In the genomic region with DNA sequence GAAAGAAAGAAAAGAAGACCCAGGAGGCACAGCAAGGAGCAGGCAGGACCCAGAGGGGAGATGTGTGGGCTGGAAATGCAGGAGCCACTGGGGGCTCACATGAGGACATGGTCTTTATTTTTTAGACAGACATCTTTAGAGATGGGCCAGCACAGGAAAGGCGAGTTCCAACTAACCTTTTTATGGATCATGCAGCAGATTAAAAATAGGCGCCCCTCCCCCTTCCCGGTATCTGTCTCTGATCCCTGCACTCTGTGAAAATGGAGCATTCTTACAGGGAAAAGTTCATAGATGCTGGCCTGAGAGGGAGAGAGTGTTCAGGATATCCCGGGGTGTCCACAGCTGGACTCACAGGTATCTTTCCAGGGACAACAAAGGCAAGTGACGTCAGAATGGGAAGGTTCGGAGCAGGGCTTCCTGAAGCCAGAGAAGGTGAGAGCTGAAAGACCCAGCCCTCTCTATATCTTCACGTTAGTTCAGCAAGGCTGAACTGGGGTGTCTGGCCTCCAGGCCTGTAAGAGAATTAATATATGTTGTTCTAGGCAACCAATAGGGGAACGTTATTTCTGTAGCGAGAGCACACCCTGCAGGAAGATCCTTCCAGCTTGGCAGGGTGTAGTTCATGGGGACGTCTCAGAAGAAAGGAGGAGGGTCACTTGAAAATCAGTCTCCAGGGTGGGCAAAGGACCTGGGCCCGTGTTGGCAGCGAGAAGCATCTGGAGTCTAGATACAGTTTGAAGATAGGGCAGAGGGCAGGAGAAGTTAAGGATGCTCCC, we compare ENCODE assay signal across 11 mouse cellular contexts. TPM values are rescaled to one million over a fixed set of nuclear protein-coding genes. Genes with fewer than 3 reads are reported as not detected.
DNase-seq lines count a peak whose midpoint lies in the region; ATAC-seq and TF ChIP-seq lines count a peak whose summit lies in the region.
"Had no signal": no experiment of that assay in that cellular context is flagged by ENCODE, and none has a peak within 500 bp of the region (broad histone marks: within the 10 kb centered on the region; RNA-seq: fewer than 3 reads in every experiment).

No protein-coding gene starts in this region.

- no peak overlapping the region for H3K4me3 ChIP-seq in heart, adult 2 months
- H3K4me3 ChIP-seq in lung, embryonic 14.5 days (ENCODE audit: low read depth, low read length), result no peak overlapping the region
- H3K4me3 ChIP-seq in forebrain, embryonic 16.5 days (replicated peaks; ENCODE audit: low read length), result no peak overlapping the region
- no peak overlapping the region for H3K4me3 ChIP-seq in liver, embryonic 13.5 days (replicated peaks)
- H3K4me3 ChIP-seq: megakaryocyte, embryonic 14.5 days had no signal

- no peak for ATAC-seq in lung, embryonic 14.5 days (ENCODE audit: insufficient read depth)
- ATAC-seq in forebrain, embryonic 16.5 days, result no peak
- 0 out of 2 replicates have a peak, but pooled peaks have one; percentile 13 for ATAC-seq in liver, embryonic 13.5 days (ENCODE audit: low read depth)
- ATAC-seq in frontal cortex, adult (ENCODE audit: low TSS enrichment), result no peak

- H3K4me2 ChIP-seq in lung, embryonic 14.5 days, result no peak overlapping the region
- H3K4me2 ChIP-seq in forebrain, embryonic 16.5 days (ENCODE audit: low read length), result no peak overlapping the region
- peak overlapping the region; percentile 47 for H3K4me2 ChIP-seq in liver, embryonic 13.5 days

- H3K9me3 ChIP-seq in lung, embryonic 14.5 days (ENCODE audit: low read depth, low read length), result no peaks in the 10 kb centered on the region
- no peaks in the 10 kb centered on the region for H3K9me3 ChIP-seq in forebrain, embryonic 16.5 days (ENCODE audit: control insufficient read depth, low read length)
- no peaks in the 10 kb centered on the region for H3K9me3 ChIP-seq in liver, embryonic 13.5 days (replicated peaks)

- no peak for TF ChIP-seq POLR2A in heart, adult 2 months (IDR thresholded peaks at IDR 0.05; ENCODE audit: insufficient read depth, low read depth, low read length)

- H3K9ac ChIP-seq in heart, adult 2 months (ENCODE audit: low read depth, low read length), result no peak overlapping the region
- H3K9ac ChIP-seq in lung, embryonic 14.5 days, result no peak overlapping the region
- no peak overlapping the region for H3K9ac ChIP-seq in forebrain, embryonic 16.5 days (replicated peaks; ENCODE audit: low read depth, low read length)
- H3K9ac ChIP-seq in liver, embryonic 13.5 days, result peak overlapping the region; percentile 22; the same call in 1 of the 2 replicates

- TF ChIP-seq CTCF in heart, adult 2 months (IDR thresholded peaks at IDR 0.05), result peak; percentile 26
- TF ChIP-seq CTCF in lung, embryonic 14.5 days (IDR thresholded peaks at IDR 0.05; ENCODE audit: low read depth), result peak; percentile 43; the same call in 1 of the 2 replicates

- H3K79me2 ChIP-seq in heart, adult 2 months (replicated peaks; ENCODE audit: control insufficient read depth, insufficient read depth, low read length), result no peaks in the 10 kb centered on the region

- H3K27ac ChIP-seq in heart, adult 2 months, result no peak overlapping the region
- H3K27ac ChIP-seq in lung, embryonic 14.5 days (ENCODE audit: low read depth), result peak overlapping the region; percentile 1; the same call in 1 of the 2 replicates
- H3K27ac ChIP-seq in forebrain, embryonic 16.5 days (ENCODE audit: low read length), result peak overlapping the region; percentile 44; the same call in 1 of the 2 replicates
- H3K27ac ChIP-seq in liver, embryonic 13.5 days, result no peak overlapping the region

- H3K36me3 ChIP-seq in heart, adult 2 months (ENCODE audit: control insufficient read depth, insufficient read depth, low read length), result no peaks in the 10 kb centered on the region
- no peaks in the 10 kb centered on the region for H3K36me3 ChIP-seq in lung, embryonic 14.5 days (ENCODE audit: insufficient read depth)
- H3K36me3 ChIP-seq in forebrain, embryonic 16.5 days (ENCODE audit: control insufficient read depth, insufficient read depth), result no peaks in the 10 kb centered on the region
- no peaks in the 10 kb centered on the region for H3K36me3 ChIP-seq in liver, embryonic 13.5 days

- TF ChIP-seq EP300 in heart, adult 2 months (IDR thresholded peaks at IDR 0.05; ENCODE audit: insufficient read depth, low read depth, low read length), result no peak

- 48% methylated on average over 12 of the region's 12 CpGs for WGBS in heart, adult 2 months
- WGBS in lung, embryonic 14.5 days, result 43% methylated on average over 12 of the region's 12 CpGs
- 55% methylated on average over 12 of the region's 12 CpGs for WGBS in forebrain, embryonic 16.5 days
- WGBS in liver, embryonic 13.5 days (ENCODE audit: insufficient replicate concordance), result 49% methylated on average over 12 of the region's 12 CpGs

- no peaks in the 10 kb centered on the region for H3K27me3 ChIP-seq in heart, adult 2 months (ENCODE audit: control insufficient read depth, insufficient read depth, low read length)
- H3K27me3 ChIP-seq in lung, embryonic 14.5 days (ENCODE audit: insufficient read depth, low read length), result no peaks in the 10 kb centered on the region
- H3K27me3 ChIP-seq in forebrain, embryonic 16.5 days (replicated peaks; ENCODE audit: control insufficient read depth, insufficient read depth, low read length), result no peaks in the 10 kb centered on the region
- H3K27me3 ChIP-seq in liver, embryonic 13.5 days, result peaks cover 26% of the 10 kb centered on the region

- peaks cover 5% of the 10 kb centered on the region; the same call in 1 of the 2 replicates for H3K4me1 ChIP-seq in heart, adult 2 months (ENCODE audit: control insufficient read depth, insufficient read depth, low read length)
- H3K4me1 ChIP-seq in lung, embryonic 14.5 days (ENCODE audit: insufficient read depth), result peaks cover 33% of the 10 kb centered on the region
- peaks cover 30% of the 10 kb centered on the region for H3K4me1 ChIP-seq in forebrain, embryonic 16.5 days (replicated peaks; ENCODE audit: control insufficient read depth, insufficient read depth, low read length)
- H3K4me1 ChIP-seq in liver, embryonic 13.5 days (replicated peaks), result peaks cover 27% of the 10 kb centered on the region

- intact Hi-C loops in heart, adult 2 months (cut with DNase I), result no loop called here
- intact Hi-C loops in heart, postnatal 14 days (cut with DNase I), result loop anchor here (10.0 kb wide), 1 partner anchor 62 kb away; no protein-coding TSS in a partner anchor

- DNase-seq in heart, adult 2 months, result peak in 1 of 2 experiments; percentile 17
- no peak for DNase-seq in heart, postnatal 14 days
- DNase-seq in lung, embryonic 14.5 days, result peak; percentile 58
- no peak for DNase-seq in lung, postnatal 10 days
- DNase-seq in liver, embryonic 13.5 days, result no peak
- no peak for DNase-seq in layer of hippocampus, adult 9-11 months
- DNase-seq: gastrocnemius, postnatal 36 days; kidney, postnatal 36 days had no signal

RNA-seq across cellular contexts. Expression of a gene that starts 51.9 kb away (rescaled TPM):
- 1 to 10 TPM; 3.9 to 5.0 TPM for total RNA-seq in heart, adult 2 months (2021)
- 4.6 and 4.7 TPM in 2 replicates for polyA plus RNA-seq in heart, adult 2 months (2012; rRNA removed)
- total RNA-seq in heart, postnatal 14 days (2021), result 10 to 100 TPM in 1 of 2 experiments, 1 to 10 TPM in 1; 8.9 to 12.3 TPM
- 1.9 and 2.1 TPM in 2 replicates for polyA plus RNA-seq in lung, embryonic 14.5 days (2014; fragmentation: Nextera tagmentation; extraction: Ambion mirVana)
- 2.4 and 4.1 TPM in 2 replicates for polyA plus RNA-seq in forebrain, embryonic 16.5 days (2015; fragmentation: Nextera tagmentation; extraction: Ambion mirVana)
- 0.03 and 0.06 TPM in 2 replicates for polyA plus RNA-seq in liver, embryonic 13.5 days (2015; fragmentation: Nextera tagmentation; extraction: Ambion mirVana)

Comparison
In these comparisons a context has a peak if more than half of its experiments do, and no peak if none do; other contexts are left out.
1. H3K27ac ChIP-seq: peak in lung, embryonic 14.5 days (single experiment) and forebrain, embryonic 16.5 days (single experiment); none in heart, adult 2 months (single experiment) and liver, embryonic 13.5 days (single experiment).